Mouse (Mus musculus) lung, embryonic 14.5 days (tissue): ENCODE data around the gene Necap2. TPM values are rescaled to one million over a fixed set of nuclear protein-coding genes. Genes with fewer than 3 reads are reported as not detected.
A peak's percentile ranks its signal among the peaks of the same experiment; 100 is the strongest.

Experiments
- ATAC-seq: fragments of 200-750 bp; cut with Nextera tagmentation; 2 replicates; pipeline ENCODE4 v1.8.0; 2017; ENCODE audit warnings: mild to moderate bottlenecking, moderate TSS enrichment, moderate library complexity; ENCODE audit not compliant: insufficient read depth
- DNase-seq: peaks from one replicate; pipeline ENCODE4 v3.0.0-alpha.2; 2015
- H3K27ac ChIP-seq: fragments of 300-500 bp; sonication (generic); 2 replicates; pipeline ENCODE4 v1.5.1; 2014; ENCODE audit warnings: low read depth, mild to moderate bottlenecking, moderate library complexity
- H3K27me3 ChIP-seq: fragments of 300-500 bp; sonication (generic); 2 replicates; pipeline ENCODE4 v1.6.1; 2014; ENCODE audit warnings: low read length, control low read depth; ENCODE audit not compliant: insufficient read depth
- H3K36me3 ChIP-seq: fragments of 300-500 bp; sonication (generic); 2 replicates; pipeline ENCODE4 v1.6.1; 2014; ENCODE audit warnings: control low read depth; ENCODE audit not compliant: insufficient read depth
- H3K4me1 ChIP-seq: fragments of 300-500 bp; sonication (generic); 2 replicates; pipeline ENCODE4 v1.6.1; 2014; ENCODE audit warnings: antibody characterized with exemption, control low read depth; ENCODE audit not compliant: insufficient read depth
- H3K4me2 ChIP-seq: fragments of 300-500 bp; sonication (generic); 2 replicates; pipeline ENCODE4 v1.6.1; 2014; ENCODE audit warnings: mild to moderate bottlenecking
- H3K4me3 ChIP-seq: fragments of 300-500 bp; sonication (generic); 2 replicates; pipeline ENCODE4 v1.5.1; 2014; ENCODE audit warnings: low read depth, low read length
- H3K9ac ChIP-seq: fragments of 300-500 bp; sonication (generic); 2 replicates; pipeline ENCODE4 v1.6.1; 2014
- H3K9me3 ChIP-seq: fragments of 300-500 bp; sonication (generic); 2 replicates; pipeline ENCODE4 v1.6.1; 2016; ENCODE audit warnings: low read depth, low read length, control low read depth
- CTCF ChIP-seq: IDR thresholded peaks from 2 replicates; pipeline ENCODE4 v1.5.1; 2016; ENCODE audit warnings: antibody characterized with exemption, low read depth
- WGBS: fragments of 180-500 bp; shearing (Covaris S2); extraction: QIAGEN DNeasy Blood & Tissue Kit; methylation state at CpG from one replicate; pipeline ENCODE4 v1.1.7; 2014; 5-methylcytosine and 5-hydroxymethylcytosine counted together
- polyA plus RNA-seq: library from polyadenylated mRNA; unstranded; fragments of >200 nt; fragmentation: Nextera tagmentation; extraction: Ambion mirVana; gene quantifications from 2 replicates; pipeline ENCODE4 v1.2.1, GENCODE M21; 2014

Gene Necap2
- polyA plus RNA-seq, 1 experiment from 2014 or later: 93.6 TPM

GRCm38 (mm10) chr4:141096710-141097109 lies 18.6 kb upstream of the Necap2 start:
- 24% methylated on average over 9 of the region's 9 CpGs for WGBS
- no peaks in the 10 kb centered on the region for H3K36me3 ChIP-seq
- H3K9me3 ChIP-seq: no peaks in the 10 kb centered on the region
- no peak overlapping the region for H3K4me2 ChIP-seq
- TF ChIP-seq CTCF: no peak
- ATAC-seq (no peak), DNase-seq (no peak)
- no peaks in the 10 kb centered on the region for H3K27me3 ChIP-seq
- no peak overlapping the region for H3K27ac ChIP-seq
- no peaks in the 10 kb centered on the region for H3K4me1 ChIP-seq
- H3K4me3 ChIP-seq: no peak overlapping the region
- H3K9ac ChIP-seq: no peak overlapping the region

GRCm38 (mm10) chr4:141095016-141095415 lies 16.9 kb upstream of the Necap2 start:
- no peaks in the 10 kb centered on the region for H3K27me3 ChIP-seq
- no peak for DNase-seq
- no peaks in the 10 kb centered on the region for H3K4me1 ChIP-seq
- H3K9ac ChIP-seq: no peak overlapping the region
- TF ChIP-seq CTCF: no peak
- ATAC-seq: no peak
- no peak overlapping the region for H3K4me2 ChIP-seq
- WGBS: 65% methylated on average over 10 of the region's 10 CpGs
- no peak overlapping the region for H3K4me3 ChIP-seq
- H3K36me3 ChIP-seq: no peaks in the 10 kb centered on the region
- no peak overlapping the region for H3K27ac ChIP-seq
- no peaks in the 10 kb centered on the region for H3K9me3 ChIP-seq

- Histone ChIP-seq H3K4me1 (no peaks in the 10 kb centered on the region), H3K9ac (no peak overlapping the region), H3K27me3 (no peaks in the 10 kb centered on the region), H3K4me3 (no peak overlapping the region), H3K4me2 (no peak overlapping the region), H3K27ac (no peak overlapping the region), H3K9me3 (no peaks in the 10 kb centered on the region), H3K36me3 (no peaks in the 10 kb centered on the region)
- TF ChIP-seq CTCF: no peak
- DNase-seq: no peak
- 50% methylated on average over 9 of the region's 9 CpGs for WGBS
- ATAC-seq: no peak
These were observed 10.6 kb upstream of the Necap2 start for GRCm38 (mm10) chr4:141088714-141089113.

GRCm38 (mm10) chr4:141088033-141088432 lies 9.9 kb upstream of the Necap2 start, which contains the start of gene Spata21:
TSS of gene Spata21 (plus strand) at chr4:141088333.
- H3K9me3 ChIP-seq: no peaks in the 10 kb centered on the region
- no peak for TF ChIP-seq CTCF
- H3K4me1 ChIP-seq: no peaks in the 10 kb centered on the region
- WGBS: 79% methylated on average over 6 of the region's 6 CpGs
- no peak within 1 kb of the TSS for H3K27ac ChIP-seq
- no peak for DNase-seq
- no peak within 1 kb of the TSS for H3K4me2 ChIP-seq
- no peak for ATAC-seq
- H3K36me3 ChIP-seq: no peaks in the 10 kb centered on the region
- no peak within 1 kb of the TSS for H3K4me3 ChIP-seq
- no peak within 1 kb of the TSS for H3K9ac ChIP-seq
- no peaks in the 10 kb centered on the region for H3K27me3 ChIP-seq

- Histone ChIP-seq H3K4me3 (no peak overlapping the region), H3K27ac (no peak overlapping the region), H3K9me3 (no peaks in the 10 kb centered on the region), H3K27me3 (no peaks in the 10 kb centered on the region), H3K4me1 (no peaks in the 10 kb centered on the region), H3K9ac (no peak overlapping the region), H3K4me2 (no peak overlapping the region), H3K36me3 (no peaks in the 10 kb centered on the region)
- DNase-seq (no peak), ATAC-seq (no peak)
- 57% methylated on average over 10 of the region's 10 CpGs for WGBS
- no peak for TF ChIP-seq CTCF
These were observed 8.7 kb upstream of the Necap2 start for GRCm38 (mm10) chr4:141086862-141087261.

GRCm38 (mm10) chr4:141078510-141079137 lies 467 bp upstream of the Necap2 start:
- no peaks in the 10 kb centered on the region for H3K27me3 ChIP-seq
- ATAC-seq (no peak), DNase-seq (no peak)
- no peaks in the 10 kb centered on the region for H3K9me3 ChIP-seq
- no peak overlapping the region for H3K9ac ChIP-seq
- no peak overlapping the region for H3K27ac ChIP-seq
- 0 out of 2 replicates have a peak overlapping the region, but pooled peaks have one; percentile 0 for H3K4me2 ChIP-seq
- peaks cover 7% of the 10 kb centered on the region; the same call in 1 of the 2 replicates for H3K4me1 ChIP-seq
- H3K4me3 ChIP-seq: peak overlapping the region; percentile 98; the same call in 1 of the 2 replicates
- 70% methylated on average over 18 of the region's 18 CpGs for WGBS
- TF ChIP-seq CTCF: no peak
- H3K36me3 ChIP-seq: peaks cover 9% of the 10 kb centered on the region

- H3K27me3 ChIP-seq: no peaks in the 10 kb centered on the region
- H3K9me3 ChIP-seq: no peaks in the 10 kb centered on the region
- peak overlapping the region; percentile 89 for H3K9ac ChIP-seq
- H3K27ac ChIP-seq: no peak overlapping the region
- no peak for TF ChIP-seq CTCF
- peaks cover 7% of the 10 kb centered on the region; the same call in 1 of the 2 replicates for H3K4me1 ChIP-seq
- H3K4me2 ChIP-seq: peak overlapping the region; percentile 97
- peaks cover 26% of the 10 kb centered on the region for H3K36me3 ChIP-seq
- no peak for DNase-seq
- peak overlapping the region; percentile 98 for H3K4me3 ChIP-seq
- 72% methylated on average over 17 of the region's 17 CpGs for WGBS
- no peak for ATAC-seq
These were observed 1.2 kb downstream of the Necap2 start for GRCm38 (mm10) chr4:141076761-141077506.
